Mouse (Mus musculus): ENCODE measurements around the gene Xpa.

Gene Xpa

DNA sequence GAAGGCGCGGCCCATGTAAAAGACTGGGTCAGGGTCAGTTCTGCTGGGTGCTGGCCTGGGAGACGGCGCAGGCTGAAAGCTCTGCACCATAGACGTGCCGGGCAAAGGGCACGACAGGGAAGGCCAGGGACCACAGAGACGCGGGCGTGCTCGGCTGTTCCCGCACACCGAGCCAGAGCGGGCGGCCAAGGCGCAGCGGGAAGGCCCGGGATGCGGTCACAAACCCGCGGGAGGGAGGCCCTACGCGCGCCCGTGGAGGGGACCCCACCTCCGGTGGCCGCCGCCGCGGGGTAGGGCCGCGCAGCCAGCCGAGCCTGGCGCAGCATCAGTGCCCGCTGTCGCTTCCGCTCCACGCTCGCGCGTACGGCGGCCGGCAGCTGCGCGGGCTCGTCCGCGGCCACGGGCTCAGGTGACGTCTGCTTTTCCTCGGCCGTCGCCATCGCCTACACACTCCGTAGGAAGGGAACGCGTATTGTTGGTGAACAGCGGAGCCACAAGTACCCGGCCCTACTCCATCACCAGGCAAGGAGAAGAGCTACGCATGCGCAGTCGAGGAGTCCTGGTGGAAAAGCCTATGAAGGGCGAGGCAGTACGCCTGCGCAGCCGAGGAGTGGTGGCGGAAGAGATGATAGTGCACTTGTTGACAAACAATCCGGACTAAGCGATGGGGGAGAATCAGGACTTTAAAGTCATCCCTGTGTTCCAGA, at the start of gene Xpa:
TSS of gene Xpa (minus strand) at position 531 of the 707 bp plus-strand sequence.
- DNase-seq = peak; percentile 98

DNA sequence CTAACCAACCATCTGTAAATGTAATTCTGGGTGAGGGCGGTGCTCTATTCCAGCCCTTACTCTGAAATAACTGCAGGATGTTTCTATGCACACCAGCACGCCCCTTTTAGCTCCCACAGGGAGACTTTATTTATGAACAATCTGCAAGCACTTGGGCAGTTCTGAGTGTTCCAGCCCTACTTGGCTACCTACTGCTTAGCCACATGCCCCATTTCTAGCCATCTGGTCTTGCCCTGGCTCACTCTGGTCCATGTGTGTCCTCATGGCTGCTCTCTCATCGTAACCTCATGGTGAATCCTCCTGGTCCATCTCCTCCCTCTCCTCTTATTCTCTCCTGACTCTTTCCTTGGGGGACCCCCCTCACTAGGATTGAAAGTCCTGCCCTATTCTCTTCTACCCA, 39.8 kb upstream of the Xpa start:
- DNase-seq = peak; percentile 90

DNA sequence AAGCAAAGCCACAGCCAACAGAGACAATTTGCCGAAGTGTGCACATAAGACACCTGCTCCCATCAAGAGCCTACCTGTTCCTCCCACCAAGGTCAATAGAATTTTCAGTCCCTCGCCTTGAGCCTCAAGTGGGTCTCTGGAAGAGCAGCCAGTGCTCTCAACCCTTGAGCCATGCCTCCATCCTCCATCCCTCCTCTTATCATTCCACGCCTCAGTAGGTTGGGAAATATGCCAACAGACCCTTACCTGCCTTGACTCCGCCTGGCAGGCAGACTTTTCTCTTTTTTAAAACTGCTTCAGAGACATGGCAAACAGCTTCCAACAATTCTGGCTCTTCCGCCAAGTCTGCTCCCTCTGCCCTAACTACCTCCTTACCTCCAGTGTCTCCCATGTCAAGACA, 38.6 kb upstream of the Xpa start:
- DNase-seq = peak; percentile 19

DNA sequence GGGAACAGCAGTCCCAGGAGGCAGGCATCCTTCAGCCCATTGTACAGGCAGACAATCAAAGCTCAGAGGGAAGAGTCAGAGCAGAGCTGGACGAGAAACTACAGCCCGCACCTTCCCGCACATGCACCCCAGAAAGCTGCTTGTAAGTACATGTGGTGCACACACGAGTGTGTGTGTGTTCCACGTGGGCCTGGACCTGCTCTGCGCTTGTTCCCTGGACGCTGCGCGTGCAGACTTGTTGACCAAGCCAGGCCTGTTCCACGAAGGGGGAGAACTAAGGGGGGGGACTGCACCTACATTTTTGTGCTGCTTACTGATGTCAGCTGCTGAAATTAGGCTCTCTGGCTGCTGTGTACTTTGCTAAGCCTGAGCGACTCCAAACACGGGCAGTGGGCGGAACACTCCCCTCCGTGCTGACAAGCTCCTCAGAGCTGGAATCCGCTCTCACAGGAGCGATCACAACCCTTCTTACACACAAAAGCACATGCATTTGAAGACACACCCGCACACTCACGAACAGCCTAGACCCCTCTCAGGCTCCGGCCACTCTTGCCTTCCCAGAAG, 30.9 kb upstream of the Xpa start:
- DNase-seq = no peak

DNA sequence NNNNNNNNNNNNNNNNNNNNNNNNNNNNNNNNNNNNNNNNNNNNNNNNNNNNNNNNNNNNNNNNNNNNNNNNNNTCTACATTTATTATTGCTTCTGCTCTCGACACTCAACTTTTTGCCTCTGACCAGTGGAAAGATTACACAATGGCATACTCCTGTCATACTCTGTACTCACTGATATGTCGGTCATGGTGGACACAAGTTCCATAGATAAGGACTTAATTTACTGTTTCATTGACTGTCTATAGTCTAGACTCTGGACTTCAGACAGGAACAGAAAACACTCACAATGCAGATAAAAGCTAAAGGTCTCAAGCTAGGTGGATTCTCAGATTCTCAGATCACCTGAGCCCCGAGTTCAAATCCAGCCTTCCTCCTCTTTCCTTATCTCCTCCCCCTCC, 25.0 kb upstream of the Xpa start:
- DNase-seq = no peak

DNA sequence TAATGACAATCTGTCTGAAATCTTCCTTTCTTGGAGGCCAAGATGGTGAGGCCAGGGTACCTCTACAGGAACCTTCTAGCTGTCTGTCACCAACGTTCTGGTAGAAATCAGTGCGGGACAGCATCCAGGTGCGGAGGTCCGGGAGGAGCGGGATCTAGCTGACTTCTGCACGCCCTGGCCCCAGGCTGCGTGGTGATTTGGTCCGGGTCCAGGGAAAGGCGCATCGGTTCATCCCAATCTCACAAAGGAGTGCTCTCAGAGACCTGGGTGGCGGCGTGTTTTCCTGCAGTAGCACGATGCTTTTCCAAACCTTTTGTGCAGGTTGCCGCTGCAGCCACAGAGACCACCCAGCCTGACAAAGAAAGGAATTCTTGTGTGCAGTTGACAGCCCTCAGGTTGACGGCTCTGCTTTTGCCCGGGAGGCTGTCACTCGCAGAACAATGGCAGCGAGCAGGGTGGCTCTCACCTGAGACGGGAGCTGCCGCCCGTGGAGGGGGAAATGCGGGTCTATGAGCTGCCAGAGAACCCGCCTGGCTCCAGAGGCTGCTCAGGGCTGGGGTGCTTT, 6.5 kb upstream of the Xpa start:
- no peak for DNase-seq

DNA sequence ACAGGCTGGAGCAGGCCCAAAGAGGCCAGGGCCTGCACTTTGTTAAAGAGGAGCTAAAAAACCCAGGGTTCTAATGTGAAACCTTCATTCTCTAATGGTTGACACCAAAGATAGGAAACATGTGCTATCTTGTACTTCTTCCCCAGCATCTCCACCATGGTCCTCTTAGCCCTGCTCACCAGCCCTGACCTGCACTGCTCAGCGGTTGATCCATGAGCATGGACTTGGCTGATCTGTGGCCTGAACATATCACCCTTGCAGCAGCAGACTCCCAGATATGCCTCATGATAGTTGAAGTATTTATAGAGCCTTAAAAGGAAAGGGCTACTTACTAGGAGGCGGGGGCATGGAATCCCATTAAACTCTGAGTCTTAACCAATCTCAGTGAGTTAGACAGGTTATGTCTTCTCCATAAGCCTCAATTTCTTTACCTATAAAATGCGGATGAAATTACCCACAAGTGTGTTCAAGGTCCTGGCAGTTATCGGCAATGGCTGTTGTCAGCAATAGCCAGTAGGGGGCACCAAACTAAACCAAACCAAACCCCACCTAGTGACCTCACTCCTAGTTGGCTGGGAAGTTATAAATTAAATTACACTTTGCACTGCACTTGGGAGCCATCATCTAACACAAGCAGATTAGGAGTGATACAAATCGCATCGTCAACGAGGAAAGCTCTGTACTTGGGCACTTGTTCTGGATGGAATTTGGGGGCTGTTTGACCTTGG, 5.9 kb upstream of the Xpa start:
- peak; percentile 91 for DNase-seq

DNA sequence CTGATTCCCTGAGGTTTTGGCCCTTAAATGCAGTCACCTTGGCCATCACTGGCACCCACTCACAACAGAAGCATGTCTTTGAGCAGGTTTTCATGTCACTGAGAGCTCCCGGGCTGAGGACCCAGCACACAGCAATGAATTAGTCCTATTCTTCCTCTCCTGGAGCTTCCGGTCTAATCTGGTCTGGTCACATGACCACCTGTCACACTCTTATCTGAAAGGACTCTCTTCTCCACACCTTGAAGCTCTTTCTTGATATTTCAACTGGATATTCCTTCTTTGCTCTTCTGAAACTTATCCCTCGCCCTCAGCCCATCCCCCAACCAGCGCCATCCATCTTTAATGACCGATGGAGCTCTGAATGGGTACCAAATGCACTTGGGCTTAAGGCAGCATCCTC, 2.0 kb upstream of the Xpa start:
- DNase-seq = no peak

DNA sequence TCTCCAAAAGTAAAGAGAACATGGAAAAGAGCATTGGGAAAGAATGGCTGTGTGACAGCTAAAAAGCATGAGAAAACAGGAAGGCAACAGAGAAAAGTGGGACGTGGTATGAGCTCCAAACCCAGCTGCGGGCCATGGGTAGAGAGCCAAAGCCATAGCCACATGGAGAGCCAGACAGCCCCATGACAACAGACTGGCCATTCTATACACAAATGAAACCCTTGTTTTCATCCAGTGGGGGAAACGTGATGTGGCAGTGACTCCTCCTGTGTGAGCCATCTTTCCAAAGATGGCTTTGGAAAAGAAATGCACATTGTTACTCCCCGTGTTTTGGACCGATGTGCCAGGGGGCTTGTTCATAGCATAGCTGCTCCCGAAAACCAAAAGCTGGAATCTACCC, 402 bp upstream of the Xpa start:
- no peak for DNase-seq

DNA sequence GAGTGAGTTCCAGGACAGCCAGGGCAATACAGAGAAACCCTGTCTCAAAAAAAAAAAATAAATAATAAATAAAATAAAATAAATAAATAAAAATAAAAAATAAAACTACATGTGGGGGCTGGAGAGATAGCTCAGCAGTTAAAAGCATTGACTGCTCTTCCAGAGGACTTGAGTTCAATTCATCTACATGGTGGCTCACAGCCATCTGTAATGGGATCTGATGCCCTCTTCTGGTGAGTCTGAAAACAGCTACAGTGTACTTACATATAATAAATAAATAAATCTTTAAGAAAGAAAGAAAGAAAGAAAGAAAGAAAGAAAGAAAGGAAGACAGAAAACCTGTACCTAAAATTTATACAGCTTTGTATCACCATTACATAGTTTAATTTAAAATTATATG, 4.1 kb downstream of the Xpa start:
- peak; percentile 63 for DNase-seq

DNA sequence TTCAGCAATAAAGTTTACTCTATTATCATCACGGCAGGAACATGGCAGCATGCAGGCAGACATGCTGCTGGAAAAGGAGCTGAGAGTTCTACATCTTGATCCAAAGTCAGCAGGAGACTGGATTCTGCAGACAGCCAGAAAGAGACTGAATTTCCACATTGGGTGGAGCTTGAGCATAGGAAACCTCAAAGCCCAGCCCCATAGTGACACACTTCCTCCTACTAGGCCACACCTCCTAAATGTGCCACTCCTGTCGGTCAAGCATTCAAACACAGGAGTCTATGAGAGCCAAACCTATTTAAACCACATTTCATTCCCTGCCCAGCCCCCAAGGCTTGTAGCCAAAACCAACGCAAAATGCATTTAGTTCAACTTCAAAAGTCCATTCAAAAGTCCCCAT, 9.6 kb downstream of the Xpa start:
- DNase-seq = no peak

DNA sequence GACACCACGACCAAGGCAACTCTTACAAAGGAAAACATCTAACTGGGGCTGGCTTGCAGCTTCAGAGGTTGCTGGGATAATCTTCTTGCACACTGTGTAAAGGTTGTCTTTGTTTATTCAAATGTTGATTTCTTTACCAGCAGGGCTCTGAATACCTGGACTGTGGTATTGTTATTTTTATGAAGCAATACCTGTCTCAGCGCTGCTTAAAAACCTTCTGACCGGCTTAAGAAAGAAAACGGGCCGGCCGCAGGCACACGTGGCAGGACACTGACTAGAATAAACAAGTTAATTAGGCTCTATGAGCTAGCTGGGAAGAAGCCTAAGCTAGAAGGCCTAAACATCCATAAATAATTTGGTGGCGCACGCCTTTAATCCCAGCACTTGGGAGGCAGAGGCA, 10.2 kb downstream of the Xpa start:
- no peak for DNase-seq

DNA sequence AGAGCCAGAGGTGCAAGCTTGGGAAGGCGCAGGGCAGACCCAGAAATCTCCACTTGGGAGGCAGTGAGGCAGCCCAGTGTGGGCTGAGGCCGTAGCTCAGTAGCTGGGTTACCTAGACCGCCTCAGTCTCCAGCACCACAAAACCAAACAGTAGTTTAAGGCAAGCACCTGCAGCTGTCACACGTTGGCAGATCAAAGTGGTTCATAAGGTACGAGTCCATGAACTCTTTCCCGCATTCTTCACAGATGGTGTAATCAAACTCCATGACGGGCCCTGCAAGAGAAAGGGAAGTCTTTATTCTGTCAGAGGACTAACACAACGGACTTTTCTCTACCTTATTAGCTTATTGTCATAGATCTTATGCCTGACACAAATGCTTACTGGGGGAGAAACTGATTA, 10.7 kb downstream of the Xpa start:
- DNase-seq = no peak

DNA sequence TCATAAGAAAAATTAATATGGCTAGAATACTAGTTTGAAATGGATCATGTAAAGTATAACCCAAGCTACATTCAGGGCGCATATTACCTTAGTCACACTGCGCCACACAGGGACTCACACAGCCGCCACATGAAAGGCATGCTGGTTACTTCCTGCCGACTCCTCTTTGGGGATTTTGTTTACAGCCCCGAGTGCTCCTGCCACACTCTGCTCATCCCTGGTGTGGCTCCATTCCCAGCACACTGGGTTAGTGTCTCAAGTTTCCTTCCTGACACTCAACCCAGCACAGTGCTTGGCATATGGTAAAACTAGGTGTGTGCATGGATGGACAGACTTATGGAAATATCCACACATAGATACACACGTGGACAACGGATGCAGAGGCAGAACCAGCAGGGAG, 13.9 kb downstream of the Xpa start:
- no peak for DNase-seq

DNA sequence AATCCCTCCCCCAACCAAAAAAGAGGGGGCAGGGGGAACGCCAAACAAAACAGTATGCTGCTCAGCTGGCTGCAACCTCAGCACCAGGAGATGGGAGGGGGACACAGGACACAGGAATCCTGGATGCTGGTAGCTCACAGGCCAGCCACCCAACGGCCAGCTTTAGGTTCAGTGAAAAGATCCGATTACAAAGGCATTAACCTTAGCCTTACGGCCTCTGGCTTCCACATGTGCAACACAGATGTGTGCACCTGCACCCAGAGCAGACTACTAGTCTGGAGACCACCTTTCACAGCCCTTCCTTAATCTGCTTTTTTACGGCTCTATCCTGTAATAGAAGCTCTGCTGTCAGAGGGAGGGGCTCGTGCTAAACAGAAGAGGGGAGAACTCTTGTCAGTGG, 14.9 kb downstream of the Xpa start:
- DNase-seq = no peak

DNA sequence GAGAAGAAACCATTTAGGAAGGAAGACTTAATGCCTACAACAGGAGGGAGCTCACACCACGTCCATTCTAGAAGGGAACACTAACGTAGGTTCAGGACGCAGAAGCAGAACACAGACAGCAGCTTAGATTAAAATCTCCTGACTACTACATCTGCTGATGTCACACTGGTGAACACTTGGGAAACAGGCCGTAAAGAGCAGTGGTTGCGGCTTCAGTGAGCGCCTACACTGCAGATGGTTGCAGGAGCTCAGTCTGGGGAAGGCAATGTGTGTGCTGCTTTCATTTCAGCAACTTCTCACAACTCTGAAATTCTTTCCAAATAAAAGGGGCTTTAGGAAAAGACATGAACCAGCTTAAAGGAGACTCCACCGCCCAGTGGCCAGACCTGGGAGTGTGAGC, 18.6 kb downstream of the Xpa start:
- no peak for DNase-seq

DNA sequence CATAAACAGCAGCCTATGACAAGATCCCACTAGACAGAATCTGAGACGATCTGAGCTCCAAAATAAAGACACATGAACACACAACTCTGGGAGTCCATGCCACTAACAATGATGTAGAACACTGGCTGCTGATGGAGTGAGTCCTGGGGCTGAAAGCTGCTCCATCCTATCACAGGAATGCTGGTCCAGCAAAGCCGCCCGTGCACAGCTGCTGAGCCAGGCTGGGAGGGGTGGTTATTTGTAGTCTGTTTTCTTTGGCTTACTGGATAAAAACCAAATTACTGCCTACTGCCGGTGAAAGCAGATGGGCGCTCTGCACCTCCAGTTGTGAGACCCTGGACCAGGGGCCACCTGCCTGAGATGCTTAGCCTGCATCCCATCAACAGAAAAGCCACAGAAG, 19.1 kb downstream of the Xpa start:
- no peak for DNase-seq

DNA sequence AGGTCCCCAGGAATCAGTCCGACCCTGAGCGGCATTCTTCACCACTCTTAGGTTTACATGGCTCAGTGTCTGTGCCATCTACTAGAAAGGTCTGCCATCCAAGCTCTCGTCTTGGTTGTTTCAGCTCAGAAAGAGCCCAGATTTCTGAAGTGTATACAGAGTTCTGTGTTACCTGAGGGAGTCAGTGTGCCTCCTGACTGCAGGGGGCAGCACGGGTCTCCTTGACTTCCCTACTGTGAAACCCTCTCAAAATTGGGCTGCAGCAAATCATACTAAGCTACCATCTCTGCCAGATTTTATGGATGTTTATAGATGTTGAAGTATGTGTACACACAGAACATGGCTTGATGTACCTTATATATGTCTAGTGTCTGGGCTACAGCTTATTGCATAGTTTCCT, 19.8 kb downstream of the Xpa start:
- no peak for DNase-seq

DNA sequence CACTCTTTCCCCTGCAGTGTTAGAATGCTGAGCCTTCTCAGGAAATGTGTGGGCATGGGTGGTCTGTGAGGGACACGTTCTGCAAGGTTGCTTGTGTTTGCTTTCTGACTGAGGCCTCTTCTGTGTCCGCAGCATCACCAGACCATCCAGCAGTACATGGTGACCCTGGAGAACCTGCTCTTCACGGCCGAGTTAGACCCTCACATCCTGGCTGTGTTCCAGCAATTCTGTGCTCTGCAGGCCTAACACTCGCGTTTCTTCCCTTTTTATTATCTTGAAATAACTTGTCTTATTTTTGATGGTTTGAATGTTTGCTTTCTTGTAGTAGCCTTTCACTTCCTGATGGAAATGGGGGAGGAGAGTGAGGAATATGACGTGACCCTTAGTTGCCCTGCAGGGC, 24.4 kb downstream of the Xpa start:
- DNase-seq = no peak

DNA sequence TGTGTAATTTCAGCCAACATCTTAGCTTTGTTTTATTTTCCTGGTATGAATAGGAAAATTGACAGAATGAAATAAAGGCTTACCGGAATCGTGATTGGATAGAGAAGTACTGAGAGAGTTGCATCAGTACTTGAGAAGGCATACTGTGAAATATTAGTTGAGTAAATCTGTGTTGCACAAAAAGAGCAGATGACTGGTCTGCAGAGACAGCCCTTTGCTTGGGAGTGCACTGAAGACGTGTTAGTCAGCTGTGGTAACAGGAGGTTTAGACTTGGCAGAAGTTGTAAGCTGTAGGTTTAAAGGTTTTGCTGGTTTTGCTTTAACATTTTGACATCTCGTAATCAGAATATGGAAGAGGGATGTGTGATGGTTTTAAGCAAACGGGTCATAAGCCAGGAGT, 30.3 kb downstream of the Xpa start:
- no peak for DNase-seq

DNA sequence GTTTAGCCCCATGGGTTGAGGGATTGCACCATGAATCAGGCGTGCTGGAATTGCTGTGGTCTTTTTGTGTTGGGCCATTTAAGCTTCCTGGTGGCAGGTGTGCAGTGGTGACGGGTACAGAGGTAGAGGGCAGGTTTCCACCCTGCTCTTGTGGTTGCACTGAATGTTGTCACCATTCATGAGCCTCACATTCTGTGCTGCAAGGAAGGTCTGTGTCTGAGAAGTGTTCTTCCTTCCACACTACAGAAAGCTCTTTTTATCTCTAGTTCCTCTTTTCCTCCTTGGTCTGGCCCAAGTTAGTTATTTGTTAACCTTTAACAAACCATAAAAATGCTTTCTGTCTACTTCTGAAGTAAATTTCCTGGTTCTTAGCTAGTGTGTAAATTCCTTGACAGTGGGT, 32.1 kb downstream of the Xpa start:
- DNase-seq = no peak

DNA sequence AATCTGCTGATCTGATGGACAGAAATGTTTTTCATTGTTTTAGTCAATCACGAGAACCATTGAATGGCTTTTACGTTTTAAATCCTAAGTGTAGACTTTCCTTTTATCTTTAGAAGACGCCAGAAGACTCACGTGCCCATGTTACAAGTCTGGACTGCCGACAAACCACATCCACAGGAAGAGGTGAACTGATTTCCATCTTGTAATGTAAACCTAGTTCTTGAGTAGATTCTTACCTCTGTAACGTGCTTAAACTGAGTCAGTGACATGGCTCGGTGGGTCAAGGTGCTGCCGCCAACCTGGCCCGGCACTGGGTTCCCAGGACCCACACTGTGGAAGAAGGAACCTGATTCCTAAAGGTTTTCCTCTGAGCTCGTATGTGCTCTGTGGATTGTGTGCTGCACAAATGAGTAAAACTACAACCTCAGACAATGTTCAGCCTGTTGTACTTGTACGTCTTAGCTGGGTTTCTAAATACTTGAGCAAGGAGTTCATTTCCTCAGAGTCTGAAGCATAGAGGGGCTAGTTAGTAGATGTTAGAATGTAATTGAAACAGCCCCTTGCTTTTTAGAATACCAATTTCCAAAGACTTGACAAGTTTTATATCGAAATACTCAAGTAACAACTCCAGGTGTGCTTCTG, 44.1 kb downstream of the Xpa start:
- no peak for DNase-seq

DNA sequence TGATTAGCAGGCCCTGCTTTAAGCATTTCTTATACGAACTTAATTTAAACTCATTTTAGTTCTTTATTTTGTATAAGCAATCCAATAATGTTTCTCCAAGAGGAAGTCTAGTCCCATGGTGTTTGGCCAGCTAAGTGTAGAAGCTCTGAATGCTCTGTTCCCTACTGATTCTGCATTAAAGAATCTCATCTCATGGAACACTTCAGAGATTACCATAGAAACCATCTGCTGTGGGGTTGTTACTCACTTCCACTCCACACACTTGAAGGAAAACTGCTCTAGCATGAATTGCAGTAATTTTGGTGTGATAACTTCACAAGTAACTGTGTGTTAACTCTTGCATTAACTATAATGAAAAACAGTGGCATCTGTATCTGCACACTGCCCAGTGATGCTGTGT, 49.2 kb downstream of the Xpa start:
- no peak for DNase-seq

DNA sequence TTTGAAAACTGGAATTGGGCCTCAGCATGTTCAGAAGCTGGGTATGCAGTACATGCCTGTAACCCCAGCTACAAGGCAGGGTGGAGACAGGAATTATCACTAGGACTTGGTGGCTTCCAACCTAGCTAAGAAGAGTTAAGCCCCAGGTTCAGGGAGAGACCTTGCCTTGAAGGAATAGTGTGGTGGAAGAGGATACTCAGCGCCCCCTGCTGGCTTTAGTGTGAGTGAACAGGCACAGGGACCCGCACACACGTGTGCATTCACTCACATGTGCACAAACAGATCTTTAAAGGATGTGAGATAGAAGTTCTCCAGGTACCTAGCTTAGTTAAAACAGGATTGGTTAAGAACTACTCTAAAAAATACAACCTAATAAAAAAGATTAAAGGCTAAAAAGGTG, 51.8 kb downstream of the Xpa start:
- DNase-seq = no peak

All from cerebellum, adult 9-10 months (tissue).